Mouse (Mus musculus) lung, postnatal 10 days (tissue): ENCODE measurements around the gene Tnfaip8l2.

Source experiments
- DNase-seq: peaks from one replicate; pipeline ENCODE4 v3.0.0; 2021

Tnfaip8l2 gene

GRCm38 (mm10) chr3:95141952-95142616 lies at the start of gene Tnfaip8l2:
Gene Tnfaip8l2, minus strand, starts transcription at chr3:95142360.
- peak; percentile 52 for DNase-seq

- no peak for DNase-seq
These were observed 44.7 kb upstream of the Tnfaip8l2 start for GRCm38 (mm10) chr3:95186888-95187287.

GRCm38 (mm10) chr3:95186100-95186499 lies 43.9 kb upstream of the Tnfaip8l2 start:
- no peak for DNase-seq

- DNase-seq = no peak
These were observed 42.8 kb upstream of the Tnfaip8l2 start for GRCm38 (mm10) chr3:95184796-95185577.

- no peak for DNase-seq
These were observed 39.7 kb upstream of the Tnfaip8l2 start for GRCm38 (mm10) chr3:95181841-95182240.

GRCm38 (mm10) chr3:95179890-95180289 lies 37.7 kb upstream of the Tnfaip8l2 start:
- DNase-seq = no peak

- no peak for DNase-seq
These were observed 36.8 kb upstream of the Tnfaip8l2 start for GRCm38 (mm10) chr3:95178948-95179347.

- DNase-seq = no peak
These were observed 35.4 kb upstream of the Tnfaip8l2 start for GRCm38 (mm10) chr3:95177583-95177982.

- DNase-seq = no peak
These were observed 34.3 kb upstream of the Tnfaip8l2 start for GRCm38 (mm10) chr3:95176500-95176899.

- DNase-seq = peak; percentile 94
These were observed 31.9 kb upstream of the Tnfaip8l2 start for GRCm38 (mm10) chr3:95174011-95174592.

GRCm38 (mm10) chr3:95173256-95173949 lies 31.2 kb upstream of the Tnfaip8l2 start:
- peak; percentile 49 for DNase-seq

- DNase-seq = peak; percentile 9
These were observed 30.5 kb upstream of the Tnfaip8l2 start for GRCm38 (mm10) chr3:95172526-95173255.

GRCm38 (mm10) chr3:95171105-95171504 lies 28.9 kb upstream of the Tnfaip8l2 start:
- DNase-seq = no peak

- no peak for DNase-seq
These were observed 27.8 kb upstream of the Tnfaip8l2 start for GRCm38 (mm10) chr3:95169996-95170395.

GRCm38 (mm10) chr3:95164840-95165239 lies 22.7 kb upstream of the Tnfaip8l2 start:
- DNase-seq = no peak

- no peak for DNase-seq
These were observed 22.0 kb upstream of the Tnfaip8l2 start for GRCm38 (mm10) chr3:95164256-95164550.

GRCm38 (mm10) chr3:95163419-95164255 lies 21.5 kb upstream of the Tnfaip8l2 start:
- peak; percentile 48 for DNase-seq

GRCm38 (mm10) chr3:95162345-95162628 lies 20.1 kb upstream of the Tnfaip8l2 start:
- DNase-seq = no peak

GRCm38 (mm10) chr3:95161618-95162344 lies 19.6 kb upstream of the Tnfaip8l2 start:
- no peak for DNase-seq

GRCm38 (mm10) chr3:95161041-95161551 lies 18.9 kb upstream of the Tnfaip8l2 start:
- no peak for DNase-seq
